Mouse (Mus musculus) C2C12 (cell line): ENCODE results near the gene Ppp1r36.

ENCODE experiments used
- CTCF ChIP-seq: IDR thresholded peaks from one replicate; pipeline ENCODE4 v1.5.1; 2011; ENCODE audit not compliant: control insufficient read depth, insufficient read depth, insufficient read length
- USF1 ChIP-seq: IDR thresholded peaks from one replicate; pipeline ENCODE4 v1.6.1; 2011; ENCODE audit warnings: low read depth, mild to moderate bottlenecking, control low read depth, moderate library complexity

- TF ChIP-seq CTCF: no peak
- TF ChIP-seq USF1: no peak
Measured at GRCm38 (mm10) chr12:76417433-76417854, at the start of gene Ppp1r36.
